Mouse (Mus musculus) cerebellum, adult 11-12 months (tissue): ENCODE data around the gene Ggct.

ENCODE experiments used
- DNase-seq: peaks from one replicate; pipeline ENCODE4 v3.0.0; 2022

Gene Ggct

DNA sequence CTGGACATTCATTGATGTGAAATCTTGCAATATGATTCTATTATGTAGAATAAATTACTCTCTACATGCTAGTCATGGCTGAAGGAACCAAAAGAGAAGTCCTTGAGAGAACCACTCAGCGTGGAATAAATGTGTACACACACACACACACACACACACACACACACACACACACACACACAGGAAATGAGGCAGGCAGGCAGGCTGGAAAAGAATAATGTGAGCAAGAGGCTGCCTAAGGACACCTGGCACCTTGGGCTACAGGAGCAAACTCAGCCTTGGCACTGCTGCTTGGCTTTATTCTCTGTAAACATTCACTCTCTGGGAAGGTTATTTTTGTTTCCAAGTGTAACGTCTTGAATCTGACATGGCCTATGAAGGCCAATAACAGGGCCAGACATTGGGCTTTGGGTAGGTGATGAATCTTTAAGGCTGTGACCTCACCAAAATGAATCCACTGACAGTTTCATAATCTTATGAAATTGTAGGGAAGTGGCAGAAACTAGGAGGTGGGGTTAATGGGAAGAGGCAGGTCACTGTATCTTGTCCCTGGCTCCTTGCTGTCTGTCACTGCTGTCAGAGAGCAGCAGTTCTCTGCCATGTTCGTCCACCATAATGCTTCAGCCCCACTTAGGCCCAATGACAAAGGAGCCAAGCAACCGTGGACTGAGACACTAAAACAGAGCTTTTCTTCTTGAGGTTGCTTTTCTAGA lies 46.4 kb downstream of the Ggct start:
- no peak for DNase-seq

DNA sequence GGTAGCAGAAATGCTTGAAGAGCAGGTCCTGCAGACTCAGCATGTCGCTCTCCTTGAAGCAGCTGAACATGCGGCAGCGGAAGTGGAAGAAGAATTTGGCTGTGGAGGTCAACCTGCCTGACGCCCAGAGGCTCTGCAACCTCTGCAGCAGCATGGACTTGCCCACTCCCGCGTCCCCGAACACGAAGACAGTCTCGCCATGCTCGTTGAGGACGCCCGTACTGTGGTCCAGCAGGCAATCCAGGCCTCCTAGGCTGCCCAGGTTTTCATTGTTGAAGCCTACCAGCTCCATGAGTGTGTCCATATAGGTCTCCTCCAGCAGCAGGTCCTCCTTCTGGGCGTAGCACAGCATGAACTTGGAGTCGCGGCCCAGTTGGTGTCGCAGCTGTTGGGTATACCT lies 48.2 kb downstream of the Ggct start:
- no peak for DNase-seq

DNA sequence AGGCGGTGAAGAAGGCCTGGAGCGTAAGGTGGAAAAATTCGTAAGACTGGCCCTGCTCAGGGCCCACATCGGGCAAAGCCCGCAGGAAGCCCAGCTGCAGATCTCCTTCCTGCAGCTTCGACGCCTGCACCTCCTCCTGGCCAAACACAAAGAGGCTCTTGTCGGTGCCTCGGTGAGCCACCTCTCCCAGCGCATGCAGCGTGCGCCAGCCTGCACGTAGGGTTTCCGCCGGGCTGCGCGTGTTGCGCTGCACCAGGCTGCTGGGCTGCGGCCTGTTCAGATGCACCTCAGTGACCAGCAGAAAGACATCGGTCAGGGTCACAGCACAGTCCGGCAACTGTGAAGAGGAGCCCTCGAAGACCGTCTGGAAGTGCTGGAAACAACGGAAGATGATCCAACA lies 49.0 kb downstream of the Ggct start:
- DNase-seq, result no peak

DNA sequence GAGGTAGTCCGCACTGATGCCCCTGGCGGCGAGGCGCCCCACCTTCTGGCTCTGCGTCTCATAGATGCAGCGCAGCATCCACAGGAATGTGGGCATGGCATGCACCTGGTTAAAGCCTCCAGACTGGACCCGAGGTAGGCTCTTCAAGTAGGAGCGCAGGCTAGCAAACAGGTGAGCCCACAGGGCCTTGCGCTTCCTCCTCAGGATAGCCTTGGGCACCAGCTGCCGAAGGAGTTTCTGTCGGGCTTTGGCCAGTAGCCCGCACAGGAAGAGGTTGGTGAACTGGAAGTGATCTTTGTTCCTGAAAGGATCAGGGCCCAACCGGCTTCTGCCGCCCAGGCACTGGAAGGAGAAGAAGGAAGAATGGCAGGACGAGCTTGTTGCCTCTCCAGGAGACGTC lies 49.5 kb downstream of the Ggct start:
- no peak for DNase-seq

DNA sequence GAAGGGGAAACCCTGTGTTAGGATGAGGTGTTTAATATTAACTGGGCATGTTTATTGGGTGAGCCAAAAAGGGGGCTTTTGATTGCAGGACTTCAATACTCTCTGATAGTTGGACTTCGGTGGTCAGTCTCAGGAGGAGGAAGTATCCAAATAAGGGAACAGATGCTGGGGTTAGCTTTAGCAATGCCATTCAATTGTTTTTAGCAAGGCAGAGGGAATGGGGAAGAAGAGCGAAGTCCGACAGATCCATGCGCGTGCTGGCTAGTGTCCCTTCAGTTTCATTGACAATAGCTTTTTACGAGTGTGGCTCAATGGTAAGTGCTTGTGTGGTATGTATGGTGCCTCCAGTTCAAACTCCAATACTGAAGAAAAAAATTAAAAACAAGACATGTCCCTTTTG lies 51.6 kb downstream of the Ggct start:
- no peak for DNase-seq

DNA sequence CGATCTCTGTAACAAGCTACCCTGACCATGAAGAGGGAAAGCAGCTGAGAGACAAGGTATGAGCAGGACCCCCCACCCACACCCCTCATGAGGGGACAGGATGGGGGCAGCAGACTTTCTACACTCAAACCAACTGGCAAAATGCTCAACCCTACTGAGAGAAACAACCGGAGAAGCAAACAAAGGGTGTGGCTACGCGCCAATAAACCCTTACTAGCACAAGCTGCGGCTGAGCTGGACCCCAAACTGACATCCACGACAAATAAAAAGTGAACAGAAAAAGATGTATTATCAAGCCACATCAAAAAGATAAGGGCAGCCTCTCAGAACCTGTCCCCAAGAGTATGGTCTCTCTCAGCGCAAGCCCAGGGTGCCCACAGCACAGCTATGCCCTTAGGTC lies 52.6 kb downstream of the Ggct start:
- no peak for DNase-seq

DNA sequence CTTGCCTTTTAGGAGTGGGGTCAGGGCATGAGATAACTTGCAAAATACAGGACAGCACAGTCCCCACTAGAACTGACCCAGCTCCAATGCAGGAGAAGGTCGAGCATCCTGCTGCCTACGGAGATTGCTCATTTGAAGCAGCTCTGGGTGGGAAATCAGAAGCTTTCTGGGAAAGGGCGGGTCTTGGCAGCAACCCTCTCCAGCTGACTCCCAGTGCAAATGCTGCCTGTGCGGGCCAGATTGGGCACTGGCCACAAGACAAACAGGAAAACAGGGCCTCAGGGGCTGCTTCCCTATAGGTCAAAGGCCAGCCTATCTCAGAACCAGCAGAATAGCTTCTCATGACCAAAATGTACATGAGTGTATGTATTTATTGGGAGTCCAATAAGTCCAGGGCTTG lies 53.1 kb downstream of the Ggct start:
- no peak for DNase-seq

DNA sequence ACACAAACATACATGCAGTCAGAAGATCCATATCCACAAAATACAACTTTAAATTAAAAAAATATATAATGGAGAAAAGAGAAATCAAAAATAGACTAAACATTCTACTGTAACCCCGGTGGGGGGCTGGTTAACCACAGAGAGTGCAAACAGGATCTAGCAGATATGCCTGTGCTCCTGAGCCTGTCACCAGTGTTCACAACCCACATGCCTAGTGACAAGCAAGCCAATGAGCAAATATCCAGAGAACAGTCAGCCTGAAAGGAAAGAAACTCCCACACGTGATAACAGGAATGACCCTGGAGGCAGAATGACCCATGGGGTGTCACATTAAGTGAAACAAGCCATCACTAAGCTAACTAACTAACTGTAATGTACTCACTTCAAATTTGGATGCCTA lies 56.3 kb downstream of the Ggct start:
- DNase-seq, result no peak

DNA sequence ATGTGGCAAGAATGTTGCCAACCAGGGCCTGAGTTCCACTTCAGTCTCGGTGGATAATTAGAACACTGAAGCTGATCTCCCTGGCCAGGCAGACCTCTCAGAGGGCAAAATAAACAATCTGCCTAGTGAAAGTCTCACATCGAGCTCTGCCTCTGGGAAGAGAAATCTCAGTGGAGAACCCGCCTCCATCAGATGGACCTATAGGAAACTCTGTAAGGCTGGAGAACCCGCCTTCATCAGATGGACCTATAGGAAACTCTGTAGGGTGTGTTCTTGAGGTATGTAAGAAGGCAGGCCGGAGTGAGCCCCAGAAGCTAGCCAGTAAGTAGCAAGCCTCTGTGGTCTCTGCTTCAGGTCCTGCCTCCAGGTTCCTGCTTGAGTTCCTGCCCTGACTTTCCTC lies 57.8 kb downstream of the Ggct start:
- no peak for DNase-seq

DNA sequence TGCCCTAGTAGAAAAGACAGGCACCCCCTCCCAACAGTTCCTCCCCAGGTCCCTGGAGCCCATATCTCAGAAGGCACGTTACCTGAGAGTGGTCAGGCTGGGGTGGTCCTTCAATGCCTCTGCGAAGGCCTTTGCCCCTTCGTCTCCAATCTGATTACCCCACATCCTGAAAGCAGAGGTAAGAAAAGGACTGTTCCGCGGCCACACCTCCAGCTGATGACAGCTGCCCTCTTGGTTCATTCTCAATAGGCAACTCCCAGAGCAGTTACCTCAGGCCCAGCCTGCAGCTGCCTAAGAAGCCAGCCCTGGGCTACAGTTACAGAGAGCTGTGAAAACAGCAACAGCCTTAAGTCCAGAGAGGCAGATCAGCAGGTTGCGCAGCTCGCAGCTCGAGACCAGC lies 58.4 kb downstream of the Ggct start:
- DNase-seq, result no peak

DNA sequence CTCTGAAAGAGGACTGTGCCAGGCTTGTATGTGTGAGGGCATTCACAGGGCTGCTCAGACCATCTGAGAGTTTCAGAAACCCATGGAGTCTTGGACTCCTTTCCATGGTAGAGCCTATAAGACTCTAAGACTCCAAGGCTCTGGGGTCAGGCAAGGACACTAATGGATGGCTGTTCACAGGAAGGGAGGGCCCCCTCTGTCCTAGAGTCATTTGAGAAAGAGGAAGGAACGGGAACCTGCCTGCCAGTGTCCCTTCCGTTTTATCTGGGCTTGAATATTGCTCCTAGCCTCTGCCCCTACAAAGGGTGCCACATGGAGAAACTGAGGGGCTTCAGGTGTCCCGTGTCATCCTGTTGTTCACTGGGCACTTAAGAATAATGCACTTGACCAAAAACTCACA lies 58.9 kb downstream of the Ggct start:
- DNase-seq, result no peak

DNA sequence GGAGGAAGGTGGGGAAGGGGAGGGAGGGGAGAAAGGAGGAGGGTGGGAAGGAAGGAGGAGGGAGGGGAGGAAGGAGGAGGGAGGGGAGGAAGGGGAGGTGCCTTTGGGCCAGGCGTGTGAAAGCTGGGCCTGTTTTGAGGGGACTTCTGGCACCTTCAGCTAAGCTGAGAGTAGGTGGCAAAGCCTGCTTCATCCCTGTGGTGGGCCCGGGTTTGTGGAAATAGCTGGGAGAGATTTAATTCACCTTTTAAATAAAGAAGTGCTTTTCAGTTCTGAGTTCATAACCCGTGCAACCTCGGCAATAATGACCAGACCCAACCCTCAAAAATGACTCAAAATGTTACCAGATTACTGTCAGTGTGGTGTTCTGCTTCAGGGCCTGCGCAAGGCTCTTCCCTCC lies 59.5 kb downstream of the Ggct start:
- no peak for DNase-seq
